In genomic region chr1:181422796-181423195, GRCm38 (mm10) we compare ENCODE assay signal across 19 mouse cellular contexts.
DNase-seq lines count a peak whose midpoint lies in the region; ATAC-seq and TF ChIP-seq lines count a peak whose summit lies in the region.
"Had no signal": no experiment of that assay in that cellular context is flagged by ENCODE, and none has a peak within 500 bp of the region (broad histone marks: within the 10 kb centered on the region; RNA-seq: fewer than 3 reads in every experiment).

No protein-coding gene starts in this region.

- no peak overlapping the region for H3K4me3 ChIP-seq in hindbrain, embryonic 13.5 days
- no peak overlapping the region for H3K4me3 ChIP-seq in hindbrain, embryonic 11.5 days (ENCODE audit: low read depth, low read length)
- H3K4me3 ChIP-seq in midbrain, embryonic 14.5 days (replicated peaks; ENCODE audit: low read depth, low read length) = no peak overlapping the region
- H3K4me3 ChIP-seq in midbrain, embryonic 11.5 days (ENCODE audit: low read depth, low read length) = no peak overlapping the region
- H3K4me3 ChIP-seq in hindbrain, postnatal 0 days (ENCODE audit: low read length) = no peak overlapping the region
- H3K4me3 ChIP-seq in heart, embryonic 10.5 days = no peak overlapping the region
- H3K4me3 ChIP-seq: intestine, embryonic 15.5 days; left cerebral cortex, adult 2 months; limb, embryonic 10.5 days; liver, embryonic 15.5 days had no signal

- H3K27ac ChIP-seq in hindbrain, embryonic 13.5 days = peak overlapping the region; percentile 44
- no peak overlapping the region for H3K27ac ChIP-seq in hindbrain, embryonic 11.5 days (ENCODE audit: low read depth, low read length)
- no peak overlapping the region for H3K27ac ChIP-seq in midbrain, embryonic 14.5 days (replicated peaks; ENCODE audit: low read depth, low read length)
- H3K27ac ChIP-seq in midbrain, embryonic 11.5 days (ENCODE audit: low read depth, low read length) = no peak overlapping the region
- no peak overlapping the region for H3K27ac ChIP-seq in hindbrain, postnatal 0 days
- no peak overlapping the region for H3K27ac ChIP-seq in heart, embryonic 10.5 days
- H3K27ac ChIP-seq: intestine, embryonic 15.5 days; left cerebral cortex, adult 2 months; limb, embryonic 10.5 days; liver, embryonic 15.5 days; macrophage had no signal

- H3K9ac ChIP-seq in hindbrain, embryonic 13.5 days = no peak overlapping the region
- H3K9ac ChIP-seq in hindbrain, embryonic 11.5 days (ENCODE audit: low read depth, low read length) = no peak overlapping the region
- no peak overlapping the region for H3K9ac ChIP-seq in midbrain, embryonic 14.5 days (replicated peaks; ENCODE audit: low read length)
- no peak overlapping the region for H3K9ac ChIP-seq in midbrain, embryonic 11.5 days (ENCODE audit: low read length)
- H3K9ac ChIP-seq in hindbrain, postnatal 0 days (replicated peaks; ENCODE audit: low read length) = no peak overlapping the region
- H3K9ac ChIP-seq: intestine, embryonic 15.5 days; liver, embryonic 15.5 days had no signal

- no peak for TF ChIP-seq CTCF in hindbrain, postnatal 0 days (IDR thresholded peaks at IDR 0.05; ENCODE audit: low read depth)

- H3K36me3 ChIP-seq in hindbrain, embryonic 13.5 days = no peaks in the 10 kb centered on the region
- H3K36me3 ChIP-seq in hindbrain, embryonic 11.5 days (ENCODE audit: control insufficient read depth, insufficient read depth, low read length) = no peaks in the 10 kb centered on the region
- no peaks in the 10 kb centered on the region for H3K36me3 ChIP-seq in midbrain, embryonic 14.5 days (ENCODE audit: control insufficient read depth, insufficient read depth, low read length)
- no peaks in the 10 kb centered on the region for H3K36me3 ChIP-seq in midbrain, embryonic 11.5 days (ENCODE audit: control insufficient read depth, insufficient read depth, low read length)
- no peaks in the 10 kb centered on the region for H3K36me3 ChIP-seq in hindbrain, postnatal 0 days (ENCODE audit: insufficient read depth, low read length)
- H3K36me3 ChIP-seq in heart, embryonic 10.5 days = no peaks in the 10 kb centered on the region
- H3K36me3 ChIP-seq: intestine, embryonic 15.5 days; limb, embryonic 10.5 days; liver, embryonic 15.5 days had no signal

- DNase-seq in hindbrain, embryonic 11.5 days (ENCODE audit: low spot score) = no peak
- DNase-seq in midbrain, embryonic 14.5 days = peak; percentile 42
- DNase-seq in midbrain, embryonic 11.5 days (ENCODE audit: low spot score, missing footprints) = no peak
- peak; percentile 67 for DNase-seq in NIH3T3 (ENCODE audit: low read depth)
- peak; percentile 29 for DNase-seq in hindbrain, postnatal 0 days (ENCODE audit: low spot score)
- DNase-seq in heart, embryonic 10.5 days (ENCODE audit: low spot score) = no peak
- DNase-seq: adrenal gland, postnatal 14 days; kidney, adult 8-10 months; kidney, postnatal 10 days; liver; right cerebral cortex, postnatal 25 days; spleen, adult 18-20 months; thymus, postnatal 14 days had no signal

- H3K4me2 ChIP-seq in hindbrain, embryonic 13.5 days = no peak overlapping the region
- no peak overlapping the region for H3K4me2 ChIP-seq in hindbrain, embryonic 11.5 days (replicated peaks; ENCODE audit: low read depth, low read length)
- no peak overlapping the region for H3K4me2 ChIP-seq in midbrain, embryonic 14.5 days (ENCODE audit: low read length)
- H3K4me2 ChIP-seq in midbrain, embryonic 11.5 days = no peak overlapping the region
- no peak overlapping the region for H3K4me2 ChIP-seq in hindbrain, postnatal 0 days (ENCODE audit: low read depth, low read length)
- H3K4me2 ChIP-seq: intestine, embryonic 15.5 days; liver, embryonic 15.5 days had no signal

- WGBS in hindbrain, embryonic 13.5 days = 39% methylated on average over 6 of the region's 6 CpGs
- WGBS in hindbrain, embryonic 11.5 days = 62% methylated on average over 6 of the region's 6 CpGs
- 54% methylated on average over 6 of the region's 6 CpGs for WGBS in midbrain, embryonic 14.5 days
- WGBS in midbrain, embryonic 11.5 days = 75% methylated on average over 6 of the region's 6 CpGs
- whole genome bisulfite sequencing in hindbrain, postnatal 0 days = 39% methylated on average over 6 of the region's 6 CpGs
- 65% methylated on average over 6 of the region's 6 CpGs for WGBS in heart, embryonic 10.5 days

- ATAC-seq in hindbrain, embryonic 13.5 days (ENCODE audit: low FRiP score) = no peak
- no peak for ATAC-seq in hindbrain, embryonic 11.5 days (ENCODE audit: low FRiP score)
- ATAC-seq in midbrain, embryonic 14.5 days (ENCODE audit: low FRiP score, low TSS enrichment) = no peak
- ATAC-seq in midbrain, embryonic 11.5 days (ENCODE audit: low FRiP score) = no peak
- no peak for ATAC-seq in hindbrain, postnatal 0 days
- ATAC-seq: intestine, embryonic 15.5 days had no signal

- no peaks in the 10 kb centered on the region for H3K27me3 ChIP-seq in hindbrain, embryonic 13.5 days
- no peaks in the 10 kb centered on the region for H3K27me3 ChIP-seq in hindbrain, embryonic 11.5 days (ENCODE audit: control insufficient read depth, insufficient read depth, low read length)
- H3K27me3 ChIP-seq in midbrain, embryonic 14.5 days (ENCODE audit: control insufficient read depth, insufficient read depth, low read length) = no peaks in the 10 kb centered on the region
- no peaks in the 10 kb centered on the region for H3K27me3 ChIP-seq in midbrain, embryonic 11.5 days (ENCODE audit: control insufficient read depth, insufficient read depth, low read length)
- no peaks in the 10 kb centered on the region for H3K27me3 ChIP-seq in hindbrain, postnatal 0 days (ENCODE audit: insufficient read depth, low read length)
- H3K27me3 ChIP-seq in heart, embryonic 10.5 days (ENCODE audit: insufficient read depth, poor library complexity, severe bottlenecking) = no peaks in the 10 kb centered on the region; the same call in 1 of the 2 replicates
- H3K27me3 ChIP-seq: intestine, embryonic 15.5 days; liver, embryonic 15.5 days had no signal

- H3K9me3 ChIP-seq in hindbrain, embryonic 13.5 days = no peaks in the 10 kb centered on the region
- H3K9me3 ChIP-seq in hindbrain, embryonic 11.5 days (ENCODE audit: control insufficient read depth, low read length) = no peaks in the 10 kb centered on the region
- H3K9me3 ChIP-seq in midbrain, embryonic 14.5 days (ENCODE audit: control insufficient read depth, low read length) = no peaks in the 10 kb centered on the region
- no peaks in the 10 kb centered on the region for H3K9me3 ChIP-seq in midbrain, embryonic 11.5 days (ENCODE audit: control insufficient read depth, low read length)
- no peaks in the 10 kb centered on the region for H3K9me3 ChIP-seq in hindbrain, postnatal 0 days (ENCODE audit: low read length)
- no peaks in the 10 kb centered on the region for H3K9me3 ChIP-seq in heart, embryonic 10.5 days
- H3K9me3 ChIP-seq: intestine, embryonic 15.5 days; limb, embryonic 10.5 days; liver, embryonic 15.5 days had no signal

- H3K4me1 ChIP-seq in hindbrain, embryonic 13.5 days (replicated peaks) = peaks cover 34% of the 10 kb centered on the region
- no peaks in the 10 kb centered on the region for H3K4me1 ChIP-seq in hindbrain, embryonic 11.5 days (replicated peaks; ENCODE audit: control insufficient read depth, insufficient read depth, low read length)
- 0 out of 2 replicates have a peak, but pooled peaks cover 13% of the 10 kb centered on the region for H3K4me1 ChIP-seq in midbrain, embryonic 14.5 days (ENCODE audit: control insufficient read depth, insufficient read depth, low read length)
- H3K4me1 ChIP-seq in midbrain, embryonic 11.5 days (ENCODE audit: control insufficient read depth, insufficient read depth, low read length) = peaks cover 2% of the 10 kb centered on the region
- H3K4me1 ChIP-seq in hindbrain, postnatal 0 days (ENCODE audit: insufficient read depth, low read length) = 0 out of 2 replicates have a peak, but pooled peaks cover 7% of the 10 kb centered on the region
- H3K4me1 ChIP-seq in heart, embryonic 10.5 days = peaks cover 28% of the 10 kb centered on the region
- H3K4me1 ChIP-seq: liver, embryonic 15.5 days had no signal

Comparison
In these comparisons a context has a peak if more than half of its experiments do, and no peak if none do; other contexts are left out.
1. DNase-seq: peak in midbrain, embryonic 14.5 days (single experiment), NIH3T3 (single experiment) and hindbrain, postnatal 0 days (single experiment); none in hindbrain, embryonic 11.5 days (single experiment), midbrain, embryonic 11.5 days (single experiment) and heart, embryonic 10.5 days (single experiment).